Mouse (Mus musculus) myocyte (in vitro differentiated cells): ENCODE results near the gene Itpk1. TPM values are rescaled to one million over a fixed set of nuclear protein-coding genes. Genes with fewer than 3 reads are reported as not detected.

ENCODE experiments used
- H3K27me3 ChIP-seq: one replicate; pipeline ENCODE4 v1.6.1; 2011; ENCODE audit not compliant: control insufficient read depth, insufficient read depth, insufficient read length
- H3K36me3 ChIP-seq: one replicate; pipeline ENCODE4 v1.6.1; 2011; ENCODE audit not compliant: control insufficient read depth, insufficient read depth
- H3K4me2 ChIP-seq: one replicate; pipeline ENCODE4 v1.6.1; 2011; ENCODE audit warnings: low read depth, control low read depth
- H3K4me3 ChIP-seq: one replicate; pipeline ENCODE4 v1.5.1; 2011; ENCODE audit warnings: mild to moderate bottlenecking, control low read depth, moderate library complexity
- H3K79me2 ChIP-seq: one replicate; pipeline ENCODE4 v1.6.1; 2011; ENCODE audit not compliant: control insufficient read depth, insufficient read depth
- H3ac ChIP-seq: one replicate; pipeline ENCODE4 v1.6.1; 2011; ENCODE audit not compliant: control insufficient read depth, insufficient read length
- CEBPB ChIP-seq: IDR thresholded peaks from 2 replicates; pipeline ENCODE4 v1.6.1; 2011; ENCODE audit warnings: mild to moderate bottlenecking, moderate library complexity; ENCODE audit not compliant: poor library complexity, insufficient read depth, severe bottlenecking
- E2F4 ChIP-seq: IDR thresholded peaks from one replicate; pipeline ENCODE4 v1.6.1; 2011; ENCODE audit warnings: mild to moderate bottlenecking, control low read depth, moderate library complexity; ENCODE audit not compliant: insufficient read depth
- MAX ChIP-seq: IDR thresholded peaks from one replicate; pipeline ENCODE4 v1.6.1; 2011; ENCODE audit warnings: low read depth, mild to moderate bottlenecking, control low read depth
- MYOD1 ChIP-seq, 3 experiments: IDR thresholded peaks; one replicate each; pipeline ENCODE4 v1.6.1; 2011; ENCODE audit warnings: control low read depth in 2 of 3, low read depth in 2 of 3, mild to moderate bottlenecking in 2 of 3, moderate library complexity in 1 of 3; ENCODE audit not compliant: insufficient read length in 2 of 3, control insufficient read depth in 1 of 3
- MYOG ChIP-seq, 3 experiments: IDR thresholded peaks; one replicate each; pipeline ENCODE4 v1.6.1; 2011; ENCODE audit warnings: control low read depth in 2 of 3, low read depth in 2 of 3, mild to moderate bottlenecking in 2 of 3; ENCODE audit not compliant: insufficient read length in 2 of 3, control insufficient read depth in 1 of 3, insufficient read depth in 1 of 3
- POLR2A ChIP-seq: IDR thresholded peaks from one replicate; pipeline ENCODE4 v1.6.1; 2011; ENCODE audit warnings: low read depth, mild to moderate bottlenecking, control low read depth, moderate library complexity; ENCODE audit not compliant: insufficient read length
- POLR2AphosphoS2 ChIP-seq: IDR thresholded peaks from one replicate; pipeline ENCODE4 v1.6.1; 2011; ENCODE audit warnings: low read depth, control low read depth; ENCODE audit not compliant: insufficient read length
- REST ChIP-seq: IDR thresholded peaks from one replicate; pipeline ENCODE4 v1.6.1; 2011; ENCODE audit warnings: mild to moderate bottlenecking, control low read depth, moderate library complexity; ENCODE audit not compliant: insufficient read depth, insufficient read length
- SRF ChIP-seq: IDR thresholded peaks from one replicate; pipeline ENCODE4 v1.6.1; 2011; ENCODE audit warnings: low read depth; ENCODE audit not compliant: control insufficient read depth, insufficient read length
- TCF12 ChIP-seq: IDR thresholded peaks from one replicate; pipeline ENCODE4 v1.6.1; 2011; ENCODE audit warnings: mild to moderate bottlenecking, control low read depth; ENCODE audit not compliant: poor library complexity, insufficient read depth, severe bottlenecking
- TCF3 ChIP-seq: IDR thresholded peaks from one replicate; pipeline ENCODE4 v1.6.1; 2011; ENCODE audit warnings: low read depth, control low read depth; ENCODE audit not compliant: insufficient read length
- USF1 ChIP-seq: IDR thresholded peaks from one replicate; pipeline ENCODE4 v1.6.1; 2011; ENCODE audit warnings: low read depth, mild to moderate bottlenecking, control low read depth, moderate library complexity
- polyA plus RNA-seq: library from polyadenylated mRNA; unstranded; fragments of >200 nt; fragmentation: generic; extraction: Trizol; gene quantifications from one replicate; pipeline ENCODE4 v1.2.1, GENCODE M21; 2012; ENCODE audit warnings: missing spikeins

Gene Itpk1
- polyA plus RNA-seq, 1 experiment, result 4.9 TPM

DNA sequence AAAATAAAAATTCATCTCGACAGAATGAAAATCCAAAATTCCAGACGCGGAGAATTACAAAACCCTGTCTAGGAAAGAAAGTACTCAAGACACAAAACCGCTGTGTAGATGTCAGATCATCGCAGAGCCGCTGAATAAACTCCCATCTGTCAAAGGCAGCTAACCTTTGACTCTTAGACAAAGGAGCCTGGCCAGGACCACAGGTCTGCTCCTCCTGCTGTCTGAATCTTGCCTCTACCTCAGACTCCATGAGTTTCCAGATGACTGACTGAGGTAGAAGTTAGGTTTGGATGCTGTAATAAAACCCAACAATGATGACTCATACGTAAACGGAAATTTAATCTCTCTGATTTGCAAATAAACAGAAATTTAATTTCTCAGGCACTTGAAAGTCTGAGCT, 18.2 kb upstream of the Itpk1 start:
- H3K27me3 ChIP-seq, result no peaks in the 10 kb centered on the region
- no peak overlapping the region for H3K4me3 ChIP-seq
- no peak overlapping the region for H3ac ChIP-seq
- TF ChIP-seq REST (no peak), MYOG (IDR thresholded peaks at IDR 0.05; ENCODE audit: control insufficient read depth in 1 of 3, insufficient read depth in 1 of 3, insufficient read length in 2 of 3, low read depth in 2 of 3) (no peak), TCF12 (no peak), SRF (no peak), MYOD1 (IDR thresholded peaks at IDR 0.05; ENCODE audit: control insufficient read depth in 1 of 3, insufficient read length in 2 of 3, low read depth in 2 of 3) (no peak), MAX (no peak), POLR2A (no peak), USF1 (no peak), E2F4 (no peak), TCF3 (no peak), POLR2AphosphoS2 (no peak), CEBPB (no peak)
- no peaks in the 10 kb centered on the region for H3K79me2 ChIP-seq
- H3K36me3 ChIP-seq, result no peaks in the 10 kb centered on the region
- H3K4me2 ChIP-seq, result no peak overlapping the region

- no peaks in the 10 kb centered on the region for H3K79me2 ChIP-seq
- no peak overlapping the region for H3K4me3 ChIP-seq
- no peak overlapping the region for H3K4me2 ChIP-seq
- no peak overlapping the region for H3ac ChIP-seq
- H3K27me3 ChIP-seq, result no peaks in the 10 kb centered on the region
- TF ChIP-seq E2F4 (no peak), CEBPB (no peak), TCF12 (no peak), TCF3 (no peak), MYOG (IDR thresholded peaks at IDR 0.05; ENCODE audit: control insufficient read depth in 1 of 3, insufficient read depth in 1 of 3, insufficient read length in 2 of 3, low read depth in 2 of 3) (no peak), USF1 (no peak), SRF (no peak), MYOD1 (IDR thresholded peaks at IDR 0.05; ENCODE audit: control insufficient read depth in 1 of 3, insufficient read length in 2 of 3, low read depth in 2 of 3) (no peak), MAX (no peak), REST (no peak), POLR2AphosphoS2 (no peak), POLR2A (no peak)
- no peaks in the 10 kb centered on the region for H3K36me3 ChIP-seq
Measured at GRCm38 (mm10) chr12:102722451-102722850, 17.7 kb upstream of the Itpk1 start.

DNA sequence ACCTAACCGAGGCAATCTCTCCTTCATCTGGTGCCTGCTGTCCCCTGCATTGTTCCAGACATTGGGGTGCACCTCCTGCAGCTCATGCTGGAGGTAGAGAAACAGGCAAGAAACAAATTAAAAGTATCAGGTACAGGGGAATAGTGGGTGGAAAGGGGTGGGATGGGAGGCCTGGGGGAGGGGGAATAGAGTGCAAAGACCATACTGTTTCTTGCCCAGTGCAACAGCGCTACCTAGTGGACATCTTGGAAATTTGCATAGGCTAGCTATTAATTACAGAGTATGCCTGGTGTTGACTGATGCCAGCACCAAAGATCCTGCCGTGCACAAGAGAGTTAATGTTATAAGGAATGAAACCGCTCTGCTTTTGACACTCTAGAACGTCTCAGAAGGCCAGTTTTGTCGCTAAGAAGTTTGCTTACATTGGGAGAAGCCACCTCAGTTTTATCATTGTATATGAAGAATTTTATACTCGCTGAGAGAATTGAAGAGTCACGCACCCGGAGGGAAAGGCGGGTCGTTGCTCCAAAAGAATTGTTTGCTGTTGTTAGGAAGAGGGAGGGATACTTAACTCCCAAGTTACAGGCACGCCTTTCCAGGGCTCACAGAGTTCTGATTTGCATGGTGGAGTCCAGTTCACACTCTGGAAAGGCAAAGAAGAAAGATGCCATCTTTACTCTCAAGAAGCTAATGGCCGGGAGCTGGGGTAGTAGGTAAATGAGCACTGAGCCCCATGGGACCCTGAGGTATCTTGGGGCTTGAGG, 15.0 kb upstream of the Itpk1 start:
- Histone ChIP-seq H3K79me2 (no peaks in the 10 kb centered on the region), H3K4me2 (no peak overlapping the region), H3K4me3 (no peak overlapping the region), H3K27me3 (no peaks in the 10 kb centered on the region), H3K36me3 (no peaks in the 10 kb centered on the region), H3ac (no peak overlapping the region)
- TF ChIP-seq SRF, result no peak
- TF ChIP-seq CEBPB, result no peak
- TF ChIP-seq POLR2AphosphoS2, result no peak
- TF ChIP-seq TCF3, result no peak
- TF ChIP-seq E2F4, result no peak
- TF ChIP-seq REST, result no peak
- TF ChIP-seq MYOD1 (IDR thresholded peaks at IDR 0.05; ENCODE audit: control insufficient read depth in 1 of 3, insufficient read length in 2 of 3, low read depth in 2 of 3), result no peak
- TF ChIP-seq MAX, result no peak
- TF ChIP-seq USF1, result no peak
- TF ChIP-seq MYOG (IDR thresholded peaks at IDR 0.05; ENCODE audit: control insufficient read depth in 1 of 3, insufficient read depth in 1 of 3, insufficient read length in 2 of 3, low read depth in 2 of 3), result no peak
- TF ChIP-seq POLR2A, result no peak

DNA sequence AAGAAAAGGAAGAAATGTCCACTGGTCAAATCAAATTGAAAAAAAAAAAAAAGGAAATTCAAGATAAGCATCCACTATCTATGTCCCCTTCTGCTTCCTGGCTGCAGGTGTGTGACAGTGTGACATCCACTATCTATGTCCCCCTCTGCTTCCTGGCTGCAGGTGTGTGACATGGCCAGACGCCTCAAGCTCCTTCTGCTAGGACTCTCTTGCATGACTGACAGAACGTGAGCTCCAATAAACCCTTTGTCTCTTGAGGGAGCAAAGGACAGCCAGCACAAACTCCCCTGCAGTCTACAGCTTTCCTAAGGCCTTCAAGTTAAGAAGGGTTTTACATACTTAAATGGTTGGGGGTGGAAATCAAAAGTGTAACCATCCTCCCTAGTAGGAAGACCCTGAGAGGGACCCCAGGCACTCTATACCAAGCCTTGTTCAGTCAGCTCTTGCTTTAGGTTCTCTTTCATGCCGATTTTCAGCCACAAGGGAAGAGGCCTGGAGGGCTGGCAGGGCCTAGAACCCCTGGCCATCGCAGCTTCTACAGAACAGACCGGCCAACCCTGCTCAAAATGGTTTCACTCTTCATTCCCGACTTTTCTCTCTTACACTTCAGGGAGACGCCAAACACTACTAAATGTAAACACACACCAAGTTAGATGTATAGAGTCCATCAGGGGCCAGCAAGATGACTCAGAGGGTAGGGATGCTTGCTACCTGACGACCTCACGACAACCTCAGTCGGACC, 10.1 kb upstream of the Itpk1 start:
- H3K4me2 ChIP-seq, result no peak overlapping the region
- H3K27me3 ChIP-seq, result no peaks in the 10 kb centered on the region
- H3K36me3 ChIP-seq, result no peaks in the 10 kb centered on the region
- H3ac ChIP-seq, result no peak overlapping the region
- no peak overlapping the region for H3K4me3 ChIP-seq
- no peaks in the 10 kb centered on the region for H3K79me2 ChIP-seq
- TF ChIP-seq E2F4 (no peak), SRF (no peak), POLR2A (no peak), MAX (no peak), USF1 (no peak), POLR2AphosphoS2 (no peak), REST (no peak), TCF12 (no peak), CEBPB (no peak), MYOD1 (IDR thresholded peaks at IDR 0.05; ENCODE audit: control insufficient read depth in 1 of 3, insufficient read length in 2 of 3, low read depth in 2 of 3) (no peak), TCF3 (no peak), MYOG (IDR thresholded peaks at IDR 0.05; ENCODE audit: control insufficient read depth in 1 of 3, insufficient read depth in 1 of 3, insufficient read length in 2 of 3, low read depth in 2 of 3) (no peak)
